Mouse (Mus musculus): ENCODE data around the gene Per2.

DNA sequence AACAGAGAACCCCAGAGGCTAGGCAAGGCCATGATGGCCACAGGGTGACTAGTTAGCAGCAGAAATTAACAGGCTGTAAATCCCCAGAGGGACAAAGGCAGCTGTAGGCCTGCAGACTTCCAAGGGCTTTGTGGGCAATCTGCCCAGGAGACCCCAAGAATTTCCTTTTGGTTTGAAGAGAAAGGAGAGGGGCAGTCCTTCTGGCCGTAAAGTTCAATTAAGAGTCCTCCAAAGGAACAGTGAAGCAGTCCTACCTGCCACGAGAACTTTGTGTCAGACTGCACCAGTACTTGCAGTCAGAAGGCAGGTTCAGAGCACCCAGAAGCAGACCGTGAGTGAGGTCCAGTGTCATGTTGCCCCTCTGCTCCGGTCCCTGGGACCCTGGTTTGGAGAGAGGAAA lies 44.2 kb downstream of the Per2 start:
- TF ChIP-seq CTCF (conservative IDR thresholded peaks at IDR 0.05; ENCODE audit: insufficient read depth, insufficient read length, low read depth, low read length): no peak
- no peak for TF ChIP-seq POLR2A (IDR thresholded peaks at IDR 0.05; ENCODE audit: low read depth, low read length)
